Mouse (Mus musculus): Measurements from ENCODE around the gene Ankrd24.

- TF ChIP-seq CTCF (IDR thresholded peaks at IDR 0.05; ENCODE audit: extremely low read depth, insufficient read depth, insufficient read length, insufficient replicate concordance) (no peak), POLR2A (IDR thresholded peaks at IDR 0.05; ENCODE audit: low read depth, low read length) (no peak)
Measured at GRCm38 (mm10) chr10:81602741-81603151, 25.6 kb upstream of the Ankrd24 start.

All from spleen, adult 2 months (tissue).